Mouse (Mus musculus) liver, embryonic 14.5 days (tissue): ENCODE data around the gene Cpeb3.

Source experiments
- CTCF ChIP-seq: IDR thresholded peaks from 2 replicates; pipeline ENCODE4 v1.5.1; 2016; ENCODE audit warnings: antibody characterized with exemption, low read depth, control low read depth
- EP300 ChIP-seq: IDR thresholded peaks from 2 replicates; pipeline ENCODE4 v1.6.1; 2016; ENCODE audit warnings: antibody characterized with exemption, low read depth

DNA sequence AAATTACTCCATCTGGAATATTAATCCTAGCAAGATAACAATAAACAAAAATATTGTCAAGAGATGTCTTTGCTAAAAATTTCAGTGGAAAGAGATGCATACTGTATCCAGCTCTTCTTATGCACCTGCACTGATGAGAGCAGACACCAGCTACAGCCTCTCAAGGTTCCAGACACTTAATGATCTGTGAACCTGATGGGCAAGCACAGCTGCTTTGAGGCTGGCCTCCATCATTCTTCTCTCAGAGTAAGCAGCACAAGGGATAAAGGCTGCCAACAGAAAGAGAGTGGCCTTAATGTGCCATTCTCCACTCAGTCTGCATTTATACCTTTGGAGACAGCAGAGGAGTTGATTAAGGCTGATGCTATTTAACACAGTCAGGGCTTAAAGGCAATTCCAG, 167.5 kb downstream of the Cpeb3 start:
- TF ChIP-seq CTCF (no peak), EP300 (no peak)
